Mouse (Mus musculus) heart, embryonic 14.5 days (tissue): ENCODE measurements at regions not wholly inside any gene's neighbourhood (a gene's known extent, or its start where the extent isn't known, plus 50 kb on each side); places are given as distances from the start of the nearest gene placed in this dataset.
"Not testable (repeated sequence)": the region's sequence is repeated elsewhere in the genome, so short reads cannot be mapped to it uniquely, and the experiment has no call there.

Experiments
- ATAC-seq: fragments of 200-750 bp; cut with Nextera tagmentation; 2 replicates; pipeline ENCODE4 v1.8.0; 2017; ENCODE audit warnings: low read depth, moderate TSS enrichment; ENCODE audit not compliant: insufficient number of reproducible peaks, insufficient read depth, low FRiP score
- H3K27ac ChIP-seq, 2 experiments: fragments of 200-500 bp in 1 of 2; fragments of 300-500 bp in 1 of 2; sonication (generic) in 1 of 2; replicated peaks in 1 of 2; 2 replicates each; pipeline ENCODE4 v1.5.1; 2012 to 2014; ENCODE audit warnings: low read depth in 2 of 2, low read length in 2 of 2, control low read depth in 1 of 2, mild to moderate bottlenecking in 1 of 2, mixed read lengths in 1 of 2; ENCODE audit not compliant: control insufficient read depth in 1 of 2, insufficient read depth in 1 of 2
- H3K27me3 ChIP-seq: fragments of 300-500 bp; sonication (generic); 2 replicates; pipeline ENCODE4 v1.6.1; 2014; ENCODE audit warnings: mild to moderate bottlenecking, low read length, control low read depth; ENCODE audit not compliant: control insufficient read depth, insufficient read depth
- H3K36me3 ChIP-seq: fragments of 300-500 bp; sonication (generic); 2 replicates; pipeline ENCODE4 v1.6.1; 2014; ENCODE audit warnings: mild to moderate bottlenecking, control low read depth, low read length, mixed read lengths; ENCODE audit not compliant: control insufficient read depth, insufficient read depth
- H3K4me1 ChIP-seq, 2 experiments: fragments of 200-500 bp in 1 of 2; fragments of 300-500 bp in 1 of 2; sonication (generic) in 1 of 2; 2 replicates each; pipeline ENCODE4 v1.6.1; 2012 to 2014; ENCODE audit warnings: low read length in 2 of 2, control low read depth in 1 of 2, mixed read lengths in 1 of 2; ENCODE audit not compliant: control insufficient read depth in 2 of 2, insufficient read depth in 2 of 2
- H3K4me2 ChIP-seq: fragments of 300-500 bp; sonication (generic); 2 replicates; pipeline ENCODE4 v1.6.1; 2014; ENCODE audit warnings: mild to moderate bottlenecking, low read length
- H3K4me3 ChIP-seq, 2 experiments: fragments of 200-500 bp in 1 of 2; fragments of 300-500 bp in 1 of 2; sonication (generic) in 1 of 2; 2 replicates each; pipeline ENCODE4 v1.5.1; 2012 to 2014; ENCODE audit warnings: low read length in 2 of 2, mild to moderate bottlenecking in 2 of 2, control low read depth in 1 of 2, low read depth in 1 of 2, moderate library complexity in 1 of 2; ENCODE audit not compliant: control insufficient read depth in 1 of 2, insufficient read depth in 1 of 2
- H3K9ac ChIP-seq: fragments of 300-500 bp; sonication (generic); 2 replicates; pipeline ENCODE4 v1.6.1; 2014; ENCODE audit warnings: mild to moderate bottlenecking, low read length
- H3K9me3 ChIP-seq: fragments of 300-500 bp; sonication (generic); 2 replicates; pipeline ENCODE4 v1.6.1; 2016; ENCODE audit warnings: low read length, control low read depth; ENCODE audit not compliant: control insufficient read depth
- WGBS: fragments of 180-500 bp; shearing (Covaris S2); extraction: QIAGEN DNeasy Blood & Tissue Kit; methylation state at CpG from one replicate; pipeline ENCODE4 v1.1.7; 2014; 5-methylcytosine and 5-hydroxymethylcytosine counted together

DNA sequence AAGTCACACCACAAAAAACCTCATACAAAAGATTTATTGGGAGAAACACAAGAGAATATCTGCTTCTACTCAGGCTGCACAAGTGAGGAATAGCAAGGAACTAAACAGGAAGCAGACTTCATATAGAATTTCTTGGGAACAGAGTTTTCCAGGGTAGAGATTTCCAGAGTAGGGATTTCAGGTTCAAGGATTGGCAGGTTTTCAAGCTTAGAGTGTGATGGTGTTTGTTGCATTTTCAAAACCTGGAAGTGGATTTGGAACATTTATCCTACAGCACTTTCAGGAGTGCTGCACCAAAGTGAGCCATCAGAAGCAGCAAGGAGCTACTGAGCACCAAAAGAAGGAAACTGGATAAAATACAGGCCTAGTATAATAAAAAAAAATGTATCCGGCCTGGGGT is 152.7 kb downstream of the Teddm3 start:
- WGBS, result 79% methylated on average over 1 of the region's 1 CpGs
- H3K27me3 ChIP-seq, result no peaks in the 10 kb centered on the region
- H3K4me1 ChIP-seq, result no peaks in the 10 kb centered on the region
- ATAC-seq, result no peak
- peaks cover 6% of the 10 kb centered on the region for H3K9me3 ChIP-seq
- H3K4me2 ChIP-seq, result no peak overlapping the region
- no peak overlapping the region for H3K4me3 ChIP-seq
- H3K9ac ChIP-seq, result no peak overlapping the region
- H3K36me3 ChIP-seq, result no peaks in the 10 kb centered on the region
- H3K27ac ChIP-seq, result no peak overlapping the region

GRCm38 (mm10) chr16:20990524-20990923 is 163.3 kb downstream of the Teddm3 start:
- Histone ChIP-seq H3K36me3 (no peaks in the 10 kb centered on the region), H3K9me3 (0 out of 2 replicates have a peak, but pooled peaks cover 8% of the 10 kb centered on the region), H3K9ac (no peak overlapping the region), H3K4me2 (no peak overlapping the region), H3K4me3 (no peak overlapping the region), H3K27ac (no peak overlapping the region), H3K4me1 (no peaks in the 10 kb centered on the region), H3K27me3 (no peaks in the 10 kb centered on the region)
- WGBS, result 78% methylated on average over 2 of the region's 2 CpGs
- no peak for ATAC-seq

DNA sequence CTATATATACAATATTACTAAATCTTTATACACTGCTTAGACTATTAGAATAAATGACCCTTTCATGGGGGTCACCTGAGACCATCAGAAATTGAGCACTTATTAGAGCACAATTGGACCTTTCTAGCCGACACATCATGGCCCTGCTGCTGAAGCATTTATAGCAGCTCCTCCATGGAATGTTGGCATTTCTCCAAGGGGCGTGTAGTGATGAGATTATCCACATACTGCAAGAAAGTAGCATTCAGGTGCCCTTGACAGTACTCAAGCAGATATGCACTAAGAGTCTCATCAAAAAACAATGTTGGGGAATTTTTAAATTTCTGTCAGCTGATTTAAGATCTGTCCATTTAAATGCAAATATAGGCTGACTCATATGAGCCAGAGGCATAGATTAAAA is 178.4 kb downstream of the Teddm3 start:
- no peak overlapping the region for H3K4me3 ChIP-seq
- no peak for ATAC-seq
- H3K27me3 ChIP-seq, result no peaks in the 10 kb centered on the region
- H3K27ac ChIP-seq, result no peak overlapping the region
- peaks cover 2 to 6% of the 10 kb centered on the region in 2 experiments; a peak in 2 of 4 replicates for H3K4me1 ChIP-seq
- H3K9ac ChIP-seq, result no peak overlapping the region
- H3K36me3 ChIP-seq, result no peaks in the 10 kb centered on the region
- H3K4me2 ChIP-seq, result no peak overlapping the region
- no peaks in the 10 kb centered on the region for H3K9me3 ChIP-seq
- WGBS, result 12% methylated on average over 2 of the region's 2 CpGs

- no peak for ATAC-seq
- Histone ChIP-seq H3K27me3 (no peaks in the 10 kb centered on the region), H3K4me1 (peaks cover 2 to 6% of the 10 kb centered on the region in 2 experiments; a peak in 2 of 4 replicates), H3K4me2 (no peak overlapping the region), H3K9me3 (no peaks in the 10 kb centered on the region), H3K36me3 (no peaks in the 10 kb centered on the region), H3K27ac (no peak overlapping the region), H3K4me3 (no peak overlapping the region), H3K9ac (no peak overlapping the region)
These were observed 181.4 kb downstream of the Teddm3 start for GRCm38 (mm10) chr16:20972442-20972841.

DNA sequence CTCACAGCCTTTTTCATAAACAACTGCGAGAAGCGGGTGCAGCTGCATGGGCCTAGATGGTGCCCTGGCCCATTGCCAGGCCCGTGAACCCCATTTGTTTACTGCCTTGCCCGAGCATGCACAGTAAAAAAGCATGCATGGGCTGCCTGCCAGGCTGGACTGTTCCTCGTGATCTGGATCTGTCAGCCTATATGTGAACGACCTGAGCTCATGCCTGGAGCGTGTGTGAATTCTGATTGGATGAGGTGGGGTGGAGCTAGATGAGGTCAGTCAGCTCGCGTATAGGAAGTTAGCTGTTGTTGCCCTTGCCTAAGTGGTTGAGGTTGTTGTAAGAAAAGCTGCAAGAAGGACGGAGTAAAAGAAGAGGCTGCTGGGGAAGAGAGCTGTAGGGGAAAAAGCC is 194.9 kb downstream of the Teddm3 start:
- H3K9ac ChIP-seq, result no peak overlapping the region
- H3K4me1 ChIP-seq, result peaks cover 6 to 7% of the 10 kb centered on the region in 2 experiments; a peak in 3 of 4 replicates
- no peaks in the 10 kb centered on the region for H3K9me3 ChIP-seq
- H3K4me3 ChIP-seq, result no peak overlapping the region
- peak overlapping the region; percentile 53 to 61; a peak in 3 of 4 replicates for H3K27ac ChIP-seq
- H3K36me3 ChIP-seq, result no peaks in the 10 kb centered on the region
- WGBS, result 57% methylated on average over 10 of the region's 10 CpGs
- H3K27me3 ChIP-seq, result no peaks in the 10 kb centered on the region
- peak overlapping the region; percentile 13; the same call in 1 of the 2 replicates for H3K4me2 ChIP-seq
- ATAC-seq, result no peak

DNA sequence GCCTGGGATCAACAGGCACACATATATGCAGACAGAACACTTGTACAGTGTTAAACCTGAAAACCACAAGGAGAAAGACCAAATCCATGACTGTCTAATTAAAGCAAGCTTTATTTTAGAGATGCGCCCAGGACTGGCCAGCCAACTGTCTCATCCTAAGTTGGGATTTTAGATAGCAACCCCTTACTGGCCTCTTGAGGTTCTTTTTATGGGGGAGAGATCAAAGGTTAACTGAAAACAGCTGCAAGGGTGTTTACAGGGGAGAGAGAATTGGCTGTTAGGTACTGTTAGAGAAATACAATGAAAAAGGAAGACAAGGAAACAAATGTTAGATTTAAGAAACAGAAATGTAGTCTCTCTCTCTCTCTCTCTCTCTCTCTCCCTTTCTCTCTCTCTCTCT is 202.4 kb upstream of the Thpo start:
- Histone ChIP-seq H3K9me3 (no peaks in the 10 kb centered on the region), H3K4me3 (no peak overlapping the region), H3K4me1 (no peaks in the 10 kb centered on the region), H3K27ac (no peak overlapping the region), H3K27me3 (no peaks in the 10 kb centered on the region), H3K9ac (no peak overlapping the region), H3K36me3 (no peaks in the 10 kb centered on the region), H3K4me2 (no peak overlapping the region)
- ATAC-seq, result no peak
- 71% methylated on average over 1 of the region's 1 CpGs for WGBS

- not testable (repeated sequence) for H3K27ac ChIP-seq, ATAC-seq, H3K4me1 ChIP-seq, H3K27me3 ChIP-seq, H3K4me2 ChIP-seq, H3K9ac ChIP-seq, H3K4me3 ChIP-seq, H3K9me3 ChIP-seq, H3K36me3 ChIP-seq
These were observed 200.5 kb upstream of the Thpo start for GRCm38 (mm10) chr16:20934846-20935245.

DNA sequence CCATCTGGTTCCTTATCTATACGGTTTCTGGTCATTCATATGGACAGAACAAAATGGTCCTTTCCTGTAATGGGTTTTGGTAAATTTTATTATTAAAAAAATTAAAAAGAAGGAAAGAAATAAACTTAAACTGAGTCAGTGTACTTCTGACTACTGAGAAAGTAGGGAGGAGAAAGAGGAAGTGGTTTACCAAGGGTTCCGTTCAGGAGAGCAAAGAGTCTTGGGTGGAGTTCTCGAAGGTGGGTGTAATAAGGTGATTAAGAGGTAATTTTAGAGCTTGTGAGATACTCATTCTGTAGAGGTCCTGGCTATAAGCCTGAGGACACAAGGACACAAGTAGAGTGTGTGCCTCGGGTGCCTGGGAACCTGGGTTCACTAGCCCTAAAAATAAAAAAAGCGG is 195.7 kb upstream of the Thpo start:
- not testable (repeated sequence) for H3K4me3 ChIP-seq, H3K36me3 ChIP-seq, H3K4me1 ChIP-seq, H3K27ac ChIP-seq, H3K9ac ChIP-seq, H3K9me3 ChIP-seq, H3K27me3 ChIP-seq, H3K4me2 ChIP-seq, ATAC-seq
- WGBS, result 78% methylated on average over 5 of the region's 5 CpGs
